Mouse (Mus musculus): ENCODE data around the gene Hnrnpa1. TPM values are rescaled to one million over a fixed set of nuclear protein-coding genes. Genes with fewer than 3 reads are reported as not detected.
A peak's percentile ranks its signal among the peaks of the same experiment; 100 is the strongest.

Hnrnpa1 gene
- polyA plus RNA-seq, 1 experiment from 2014 or later, result 457 TPM

DNA sequence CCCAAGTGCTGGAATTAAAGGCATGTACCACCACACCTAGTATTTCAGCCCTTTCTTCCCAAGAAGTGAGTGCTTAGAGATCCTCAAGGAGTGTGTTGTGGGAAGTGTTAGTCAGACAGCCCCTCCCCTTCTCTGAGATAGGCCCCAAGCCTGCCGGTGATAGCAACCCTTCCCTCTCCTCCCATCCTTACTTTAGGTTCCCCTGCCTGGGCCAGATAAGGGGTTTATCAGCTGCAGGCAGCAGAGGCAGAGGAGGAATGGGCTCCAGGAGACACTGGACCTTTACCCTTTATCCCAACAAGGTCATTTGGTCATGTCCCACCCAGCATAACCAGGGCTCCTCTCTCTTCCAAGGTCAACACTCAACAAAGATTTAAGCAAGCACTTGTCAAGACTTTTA is 11.4 kb downstream of the Hnrnpa1 start:
- Histone ChIP-seq H3K4me2 (ENCODE audit: low read length) (no peak overlapping the region), H3K27me3 (ENCODE audit: control insufficient read depth, insufficient read depth, low read length) (no peaks in the 10 kb centered on the region), H3K27ac (replicated peaks in 1 of 2; ENCODE audit: control insufficient read depth in 1 of 2, insufficient read depth in 1 of 2, low read depth in 2 of 2, low read length in 2 of 2) (no peak overlapping the region), H3K36me3 (ENCODE audit: control insufficient read depth, insufficient read depth, low read length) (peaks cover 27% of the 10 kb centered on the region), H3K9me3 (ENCODE audit: control insufficient read depth, low read length) (no peaks in the 10 kb centered on the region), H3K4me1 (ENCODE audit: control insufficient read depth in 2 of 2, insufficient read depth in 2 of 2, low read length in 2 of 2) (peaks cover 2 to 3% of the 10 kb centered on the region in 2 experiments; a peak in 2 of 4 replicates), H3K9ac (ENCODE audit: low read length) (no peak overlapping the region), H3K4me3 (ENCODE audit: control insufficient read depth in 1 of 2, insufficient read depth in 1 of 2, low read depth in 1 of 2, low read length in 2 of 2) (no peak overlapping the region)
- no peak for ATAC-seq (ENCODE audit: insufficient number of reproducible peaks, insufficient read depth, low FRiP score, low read depth)
- WGBS, result 5% methylated on average over 1 of the region's 1 CpGs

DNA sequence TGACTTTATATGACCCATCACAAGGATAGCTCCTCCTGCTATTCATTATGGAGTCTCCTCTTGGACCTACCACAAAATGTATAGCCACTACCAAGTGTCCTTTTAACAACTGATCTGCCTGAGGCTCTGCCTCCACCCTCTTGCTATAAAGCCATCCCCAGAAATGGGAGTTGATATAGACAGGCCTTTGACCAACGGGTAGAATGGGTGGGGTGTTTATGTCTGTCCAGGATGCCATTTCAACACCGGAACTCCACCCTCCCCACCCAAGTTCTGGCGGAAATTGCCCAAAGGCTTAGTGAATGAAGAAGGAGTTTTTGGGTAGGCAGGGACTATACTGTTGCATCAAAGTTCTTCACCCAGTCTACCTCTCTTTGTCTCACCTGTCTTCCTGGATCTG is 12.4 kb downstream of the Hnrnpa1 start:
- no peak overlapping the region for H3K27ac ChIP-seq (replicated peaks in 1 of 2; ENCODE audit: control insufficient read depth in 1 of 2, insufficient read depth in 1 of 2, low read depth in 2 of 2, low read length in 2 of 2)
- H3K4me1 ChIP-seq (ENCODE audit: control insufficient read depth in 2 of 2, insufficient read depth in 2 of 2, low read length in 2 of 2), result peaks cover 2 to 6% of the 10 kb centered on the region in 2 experiments; a peak in 3 of 4 replicates
- H3K9ac ChIP-seq (ENCODE audit: low read length), result no peak overlapping the region
- 78% methylated on average over 3 of the region's 3 CpGs for WGBS
- H3K4me2 ChIP-seq (ENCODE audit: low read length), result no peak overlapping the region
- ATAC-seq (ENCODE audit: insufficient number of reproducible peaks, insufficient read depth, low FRiP score, low read depth), result no peak
- no peaks in the 10 kb centered on the region for H3K9me3 ChIP-seq (ENCODE audit: control insufficient read depth, low read length)
- H3K4me3 ChIP-seq (ENCODE audit: control insufficient read depth in 1 of 2, insufficient read depth in 1 of 2, low read depth in 1 of 2, low read length in 2 of 2), result no peak overlapping the region
- no peaks in the 10 kb centered on the region for H3K27me3 ChIP-seq (ENCODE audit: control insufficient read depth, insufficient read depth, low read length)
- H3K36me3 ChIP-seq (ENCODE audit: control insufficient read depth, insufficient read depth, low read length), result peaks cover 16% of the 10 kb centered on the region

DNA sequence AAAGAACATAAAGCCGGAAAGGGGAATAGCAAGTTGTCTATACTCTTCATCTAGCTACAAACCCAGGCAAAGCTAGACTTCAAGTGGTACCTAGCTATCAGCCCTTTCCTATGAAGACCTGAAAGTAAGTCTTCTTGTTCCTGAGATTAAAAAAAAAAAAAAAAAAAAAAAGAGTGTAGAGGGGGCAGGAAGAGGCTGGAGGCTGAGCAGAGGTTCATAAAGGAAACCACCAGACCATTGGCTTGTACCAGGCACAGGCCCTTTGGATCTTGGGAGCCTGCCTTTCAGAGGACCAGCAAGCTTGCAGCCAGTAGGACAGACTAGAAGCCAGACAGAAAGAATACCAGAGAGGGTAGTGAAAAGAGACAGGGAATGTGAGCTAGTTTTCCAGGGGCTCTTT is 13.1 kb downstream of the Hnrnpa1 start:
- Histone ChIP-seq H3K4me2 (ENCODE audit: low read length) (peak overlapping the region; percentile 12; the same call in 1 of the 2 replicates), H3K36me3 (ENCODE audit: control insufficient read depth, insufficient read depth, low read length) (peaks cover 10% of the 10 kb centered on the region), H3K9me3 (ENCODE audit: control insufficient read depth, low read length) (no peaks in the 10 kb centered on the region), H3K27me3 (ENCODE audit: control insufficient read depth, insufficient read depth, low read length) (no peaks in the 10 kb centered on the region), H3K4me1 (ENCODE audit: control insufficient read depth in 2 of 2, insufficient read depth in 2 of 2, low read length in 2 of 2) (peaks cover 9 to 13% of the 10 kb centered on the region in 2 experiments), H3K9ac (ENCODE audit: low read length) (no peak overlapping the region), H3K27ac (replicated peaks in 1 of 2; ENCODE audit: control insufficient read depth in 1 of 2, insufficient read depth in 1 of 2, low read depth in 2 of 2, low read length in 2 of 2) (no peak overlapping the region), H3K4me3 (ENCODE audit: control insufficient read depth in 1 of 2, insufficient read depth in 1 of 2, low read depth in 1 of 2, low read length in 2 of 2) (no peak overlapping the region)
- no peak for ATAC-seq (ENCODE audit: insufficient number of reproducible peaks, insufficient read depth, low FRiP score, low read depth)
- WGBS, result 88% methylated on average over 1 of the region's 1 CpGs

DNA sequence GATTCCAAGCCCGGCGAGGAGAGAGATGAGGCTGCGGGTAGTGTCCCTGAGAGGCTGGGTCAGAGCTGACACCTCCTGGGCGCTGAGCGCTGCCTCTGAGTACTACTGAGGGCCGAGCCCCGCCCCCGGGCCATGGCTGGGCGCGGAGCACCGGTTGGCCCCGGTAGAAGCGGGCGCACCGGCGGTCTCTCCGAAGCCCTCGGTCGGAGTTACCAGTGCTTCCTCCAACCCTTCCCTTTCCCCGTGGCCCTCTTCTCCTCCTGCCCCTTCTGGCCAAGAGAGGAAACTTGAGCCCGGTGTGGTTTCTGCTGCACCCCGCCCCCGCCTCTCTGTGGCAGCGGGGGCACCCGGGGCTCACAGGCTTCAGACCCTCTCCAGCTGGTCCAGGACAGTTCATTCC is 14.9 kb downstream of the Hnrnpa1 start:
- peak; percentile 54 for ATAC-seq (ENCODE audit: insufficient number of reproducible peaks, insufficient read depth, low FRiP score, low read depth)
- H3K4me3 ChIP-seq (ENCODE audit: control insufficient read depth in 1 of 2, insufficient read depth in 1 of 2, low read depth in 1 of 2, low read length in 2 of 2), result peak overlapping the region; percentile 46 to 48
- H3K9ac ChIP-seq (ENCODE audit: low read length), result peak overlapping the region; percentile 81
- H3K4me2 ChIP-seq (ENCODE audit: low read length), result peak overlapping the region; percentile 81
- H3K4me1 ChIP-seq (ENCODE audit: control insufficient read depth in 2 of 2, insufficient read depth in 2 of 2, low read length in 2 of 2), result peaks cover 16 to 24% of the 10 kb centered on the region in 2 experiments
- under 1% methylated on average over 24 of the region's 25 CpGs for WGBS
- H3K36me3 ChIP-seq (ENCODE audit: control insufficient read depth, insufficient read depth, low read length), result no peaks in the 10 kb centered on the region
- H3K27ac ChIP-seq (replicated peaks in 1 of 2; ENCODE audit: control insufficient read depth in 1 of 2, insufficient read depth in 1 of 2, low read depth in 2 of 2, low read length in 2 of 2), result no peak overlapping the region
- H3K27me3 ChIP-seq (ENCODE audit: control insufficient read depth, insufficient read depth, low read length), result no peaks in the 10 kb centered on the region
- H3K9me3 ChIP-seq (ENCODE audit: control insufficient read depth, low read length), result no peaks in the 10 kb centered on the region

DNA sequence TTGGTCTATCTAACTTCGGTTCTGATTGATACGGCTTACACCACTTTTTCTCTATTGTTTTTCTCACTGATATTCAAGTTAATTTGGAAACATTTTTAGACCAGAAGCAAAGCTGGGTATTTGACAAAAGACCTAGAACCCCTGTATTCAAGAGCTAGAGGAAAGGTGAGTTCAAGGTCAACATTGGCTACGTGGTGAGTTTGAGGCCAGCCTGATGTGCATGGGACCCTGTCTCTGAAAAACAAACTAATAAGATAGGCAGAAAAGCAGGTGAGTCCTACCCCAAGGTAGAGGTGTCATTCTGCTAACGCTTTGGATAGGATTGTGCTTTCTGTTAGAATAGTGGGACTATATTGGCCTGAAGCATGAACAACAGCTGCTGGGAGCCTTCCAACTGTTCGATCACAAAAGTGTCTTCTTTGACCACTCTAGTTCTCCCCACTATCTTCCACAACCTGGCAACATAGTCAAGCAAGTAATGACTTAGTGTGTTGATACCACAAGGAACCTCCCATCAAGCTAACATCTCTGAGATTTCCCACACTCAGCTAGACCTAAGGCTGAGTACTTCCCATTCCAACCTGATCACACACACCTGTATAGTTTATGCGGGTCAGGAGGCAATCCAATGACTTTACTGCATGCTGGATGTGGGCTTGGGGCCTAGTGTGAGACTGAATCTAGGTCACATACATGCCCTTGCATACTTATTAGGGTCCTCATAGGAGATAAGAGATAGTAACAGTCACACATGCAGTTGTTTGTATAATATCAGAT is 16.2 kb downstream of the Hnrnpa1 start:
- no peak overlapping the region for H3K4me2 ChIP-seq (ENCODE audit: low read length)
- no peak overlapping the region for H3K4me3 ChIP-seq (ENCODE audit: control insufficient read depth in 1 of 2, insufficient read depth in 1 of 2, low read depth in 1 of 2, low read length in 2 of 2)
- no peaks in the 10 kb centered on the region for H3K9me3 ChIP-seq (ENCODE audit: control insufficient read depth, low read length)
- H3K4me1 ChIP-seq (ENCODE audit: control insufficient read depth in 2 of 2, insufficient read depth in 2 of 2, low read length in 2 of 2), result peaks cover 17 to 24% of the 10 kb centered on the region in 2 experiments
- no peak overlapping the region for H3K9ac ChIP-seq (ENCODE audit: low read length)
- no peak overlapping the region for H3K27ac ChIP-seq (replicated peaks in 1 of 2; ENCODE audit: control insufficient read depth in 1 of 2, insufficient read depth in 1 of 2, low read depth in 2 of 2, low read length in 2 of 2)
- no peak for ATAC-seq (ENCODE audit: insufficient number of reproducible peaks, insufficient read depth, low FRiP score, low read depth)
- no peaks in the 10 kb centered on the region for H3K27me3 ChIP-seq (ENCODE audit: control insufficient read depth, insufficient read depth, low read length)
- H3K36me3 ChIP-seq (ENCODE audit: control insufficient read depth, insufficient read depth, low read length), result no peaks in the 10 kb centered on the region
- WGBS, result 85% methylated on average over 6 of the region's 6 CpGs

DNA sequence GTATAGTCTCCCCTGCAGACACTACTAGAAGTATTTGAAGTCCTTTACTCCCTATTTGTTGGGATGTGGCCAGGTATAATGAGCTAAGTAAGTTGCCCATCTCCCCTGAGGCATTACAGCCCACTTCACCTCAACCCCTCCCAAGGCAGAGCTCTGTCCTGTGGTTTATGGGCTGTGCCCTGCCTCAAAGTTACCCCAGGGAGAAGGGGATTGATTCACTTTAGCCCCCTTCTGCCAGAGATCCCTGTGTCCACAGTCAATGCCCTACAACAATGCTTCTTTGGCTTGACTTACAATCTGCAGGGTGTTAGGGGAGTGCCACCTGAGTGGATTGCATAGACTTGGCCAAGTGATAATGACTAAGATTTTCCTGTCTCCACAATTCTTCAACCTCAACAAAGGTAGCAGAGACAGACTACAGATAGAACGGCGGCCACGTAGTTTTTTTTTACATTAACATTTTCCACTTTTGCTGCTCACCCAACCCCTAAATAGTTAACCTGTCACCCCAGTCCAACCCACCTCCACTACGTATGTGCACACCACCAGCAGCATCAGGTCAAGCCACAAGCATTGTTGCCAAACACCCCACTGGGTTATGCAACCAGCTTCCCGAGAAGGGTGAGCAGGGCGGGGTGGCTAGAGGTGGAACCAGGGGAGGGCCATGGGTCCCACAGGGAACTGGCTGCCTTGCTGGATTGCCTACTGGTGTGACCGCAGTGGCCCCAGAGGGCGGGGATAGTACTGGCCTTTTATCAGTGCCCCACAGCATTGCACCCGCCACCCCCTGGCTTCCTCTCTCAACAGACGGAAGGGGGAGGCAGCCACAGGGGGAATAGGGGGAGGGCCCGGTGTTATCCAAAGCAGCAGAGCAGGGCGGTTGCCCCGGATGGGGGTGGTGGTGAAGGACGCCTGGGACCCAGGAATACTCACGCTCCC is 17.8 kb downstream of the Hnrnpa1 start, which contains the start of gene Nfe2:
Gene Nfe2 (minus strand): TSS at position 614 of the 939 bp plus-strand sequence.
- Histone ChIP-seq H3K27me3 (ENCODE audit: control insufficient read depth, insufficient read depth, low read length) (no peaks in the 10 kb centered on the region), H3K4me3 (ENCODE audit: control insufficient read depth in 1 of 2, insufficient read depth in 1 of 2, low read depth in 1 of 2, low read length in 2 of 2) (peak within 1 kb of the TSS; percentile 11 to 31), H3K9ac (ENCODE audit: low read length) (peak within 1 kb of the TSS; percentile 67), H3K4me1 (ENCODE audit: control insufficient read depth in 2 of 2, insufficient read depth in 2 of 2, low read length in 2 of 2) (peaks cover 17 to 24% of the 10 kb centered on the region in 2 experiments), H3K36me3 (ENCODE audit: control insufficient read depth, insufficient read depth, low read length) (no peaks in the 10 kb centered on the region), H3K9me3 (ENCODE audit: control insufficient read depth, low read length) (no peaks in the 10 kb centered on the region), H3K4me2 (ENCODE audit: low read length) (peak within 1 kb of the TSS; percentile 71), H3K27ac (replicated peaks in 1 of 2; ENCODE audit: control insufficient read depth in 1 of 2, insufficient read depth in 1 of 2, low read depth in 2 of 2, low read length in 2 of 2) (peak within 1 kb of the TSS; percentile 37 to 41; a peak in 2 of 4 replicates)
- WGBS, result 6% methylated on average over 15 of the region's 15 CpGs
- peak; percentile 84 for ATAC-seq (ENCODE audit: insufficient number of reproducible peaks, insufficient read depth, low FRiP score, low read depth)

DNA sequence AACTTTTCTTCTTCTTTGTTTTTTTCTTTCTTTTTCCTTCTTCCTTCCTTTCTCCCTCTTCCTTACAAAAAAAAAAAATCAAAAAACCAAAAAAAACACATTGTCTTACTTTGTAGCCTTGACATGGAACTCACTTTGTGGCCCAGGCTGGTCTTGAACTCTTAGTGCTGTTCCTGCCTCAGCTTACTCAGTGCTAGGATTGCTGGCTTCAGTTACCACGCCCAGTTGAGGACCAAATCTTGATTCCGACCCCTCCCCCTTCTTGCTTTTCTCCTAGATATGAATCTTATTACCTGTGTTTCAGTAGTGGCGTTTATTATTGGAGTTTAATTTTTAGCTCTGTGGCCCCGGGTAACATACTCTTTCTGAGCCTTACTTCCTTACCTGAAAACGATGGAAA is 18.9 kb downstream of the Hnrnpa1 start:
- Histone ChIP-seq H3K27ac (replicated peaks in 1 of 2; ENCODE audit: control insufficient read depth in 1 of 2, insufficient read depth in 1 of 2, low read depth in 2 of 2, low read length in 2 of 2) (no peak overlapping the region), H3K27me3 (ENCODE audit: control insufficient read depth, insufficient read depth, low read length) (no peaks in the 10 kb centered on the region), H3K9ac (ENCODE audit: low read length) (no peak overlapping the region), H3K4me1 (ENCODE audit: control insufficient read depth in 2 of 2, insufficient read depth in 2 of 2, low read length in 2 of 2) (peaks cover 17 to 24% of the 10 kb centered on the region in 2 experiments), H3K9me3 (ENCODE audit: control insufficient read depth, low read length) (no peaks in the 10 kb centered on the region), H3K4me3 (ENCODE audit: control insufficient read depth in 1 of 2, insufficient read depth in 1 of 2, low read depth in 1 of 2, low read length in 2 of 2) (no peak overlapping the region), H3K4me2 (ENCODE audit: low read length) (no peak overlapping the region), H3K36me3 (ENCODE audit: control insufficient read depth, insufficient read depth, low read length) (no peaks in the 10 kb centered on the region)
- WGBS, result 84% methylated on average over 5 of the region's 5 CpGs
- ATAC-seq (ENCODE audit: insufficient number of reproducible peaks, insufficient read depth, low FRiP score, low read depth), result no peak

All from heart, embryonic 14.5 days (tissue).